In the genomic region with DNA sequence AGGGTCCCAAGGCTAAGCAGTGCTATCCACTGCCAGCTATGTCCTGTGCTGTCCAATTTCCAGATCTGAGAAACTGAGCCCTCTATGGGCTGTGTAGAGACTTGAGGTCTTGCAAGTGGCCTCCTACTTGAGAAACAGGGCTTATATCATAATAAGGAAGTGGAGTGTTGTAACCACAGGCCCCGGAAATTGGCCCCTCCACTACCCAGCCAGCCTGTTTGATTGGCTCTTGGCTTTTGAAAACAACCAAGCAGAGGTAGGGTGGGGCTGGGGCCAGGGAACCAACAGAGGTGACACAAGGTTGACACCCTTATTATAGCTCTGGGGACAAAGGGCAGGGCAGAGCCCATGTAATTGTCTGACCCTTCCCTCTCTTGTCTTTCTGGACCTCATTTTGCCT, we compare ENCODE assay signal across 9 mouse cellular contexts. TPM values are rescaled to one million over a fixed set of nuclear protein-coding genes. Genes with fewer than 3 reads are reported as not detected.
A peak's percentile ranks its signal among the peaks of the same experiment; 100 is the strongest.
DNase-seq lines count a peak whose midpoint lies in the region; ATAC-seq and TF ChIP-seq lines count a peak whose summit lies in the region.
"Had no signal": no experiment of that assay in that cellular context is flagged by ENCODE, and none has a peak within 500 bp of the region (broad histone marks: within the 10 kb centered on the region; RNA-seq: fewer than 3 reads in every experiment).

No protein-coding gene starts in this region.

- no peaks in the 10 kb centered on the region for H3K9me3 ChIP-seq in hindbrain, postnatal 0 days (ENCODE audit: low read length)
- H3K9me3 ChIP-seq: heart, embryonic 13.5 days had no signal

- no peaks in the 10 kb centered on the region for H3K36me3 ChIP-seq in hindbrain, postnatal 0 days (ENCODE audit: insufficient read depth, low read length)
- H3K36me3 ChIP-seq: heart, embryonic 13.5 days had no signal

- no peak overlapping the region for H3K27ac ChIP-seq in hindbrain, postnatal 0 days
- H3K27ac ChIP-seq: heart, embryonic 13.5 days had no signal

- peaks cover 68% of the 10 kb centered on the region for H3K4me1 ChIP-seq in hindbrain, postnatal 0 days (ENCODE audit: insufficient read depth, low read length)

- no peak for ATAC-seq in hindbrain, postnatal 0 days
- peak; percentile 59 for ATAC-seq in megakaryocyte progenitor cell, adult 5-6 weeks (replicated peaks; ENCODE audit: poor library complexity)

- DNase-seq in gastrocnemius, postnatal 25 days = peak; percentile 29
- no peak for DNase-seq in gastrocnemius, adult 18-20 months (ENCODE audit: low spot score)
- DNase-seq in adipocyte (ENCODE audit: low spot score) = peak; percentile 24
- no peak for DNase-seq in hindbrain, postnatal 0 days (ENCODE audit: low spot score)
- peak; percentile 80 to 92 for DNase-seq in thymus, adult 18-20 months
- no peak for DNase-seq in urinary bladder, postnatal 10 days (ENCODE audit: low spot score)
- no peak for DNase-seq in cerebellum, postnatal 14 days

- no peak overlapping the region for H3K4me3 ChIP-seq in hindbrain, postnatal 0 days (ENCODE audit: low read length)
- H3K4me3 ChIP-seq: heart, embryonic 13.5 days had no signal

- no peak for TF ChIP-seq CTCF in hindbrain, postnatal 0 days (IDR thresholded peaks at IDR 0.05; ENCODE audit: low read depth)

- no peaks in the 10 kb centered on the region for H3K27me3 ChIP-seq in hindbrain, postnatal 0 days (ENCODE audit: insufficient read depth, low read length)

- WGBS in hindbrain, postnatal 0 days = 52% methylated on average over 1 of the region's 1 CpGs

- no peak overlapping the region for H3K9ac ChIP-seq in hindbrain, postnatal 0 days (replicated peaks; ENCODE audit: low read length)

- H3K4me2 ChIP-seq in hindbrain, postnatal 0 days (ENCODE audit: low read depth, low read length) = peak overlapping the region; percentile 74
- H3K4me2 ChIP-seq: heart, embryonic 13.5 days had no signal

RNA-seq across cellular contexts. Expression of gene Kif21b, which starts 3.9 kb away (rescaled TPM):
- total RNA-seq in gastrocnemius, postnatal 25 days (2021) = under 1 TPM; 0.36 to 0.78 TPM
- under 1 TPM; 0.53 to 0.74 TPM for total RNA-seq in gastrocnemius, adult 18-20 months (2021)
- 144 and 155 TPM in 2 replicates for total RNA-seq in hindbrain, postnatal 0 days (2014; rRNA removed)
- 22.6 and 26.8 TPM in 2 replicates for polyA plus RNA-seq in hindbrain, postnatal 0 days (2015; fragmentation: Nextera tagmentation; extraction: Ambion mirVana)
- 7.7 and 8.6 TPM in 2 replicates for total RNA-seq in megakaryocyte progenitor cell, adult 5-6 weeks (2015)
- 8.0 and 10.3 TPM in 2 replicates for total RNA-seq in megakaryocyte progenitor cell, adult 5-6 weeks (2017)

Comparison
In these comparisons a context has a peak if more than half of its experiments do, and no peak if none do; other contexts are left out.
1. DNase-seq: peak in gastrocnemius, postnatal 25 days (single experiment), adipocyte (single experiment) and thymus, adult 18-20 months (2 of 2); none in gastrocnemius, adult 18-20 months (single experiment), hindbrain, postnatal 0 days (single experiment), urinary bladder, postnatal 10 days (single experiment) and cerebellum, postnatal 14 days (0 of 2).
2. RNA of gene Kif21b, which starts 3.9 kb away (total RNA-seq): 144 to 155 TPM in hindbrain, postnatal 0 days; 7.7 to 10.3 TPM in megakaryocyte progenitor cell, adult 5-6 weeks, 0.36 to 0.78 TPM in gastrocnemius, postnatal 25 days and 0.53 to 0.74 TPM in gastrocnemius, adult 18-20 months; every median in the first group is over 10 times any median in the second.